Mouse (Mus musculus): ENCODE data around the gene Klrg1. TPM values are rescaled to one million over a fixed set of nuclear protein-coding genes. Genes with fewer than 3 reads are reported as not detected.

Gene Klrg1
- polyA plus RNA-seq, 1 experiment from 2014 or later: 0.15 TPM

DNA sequence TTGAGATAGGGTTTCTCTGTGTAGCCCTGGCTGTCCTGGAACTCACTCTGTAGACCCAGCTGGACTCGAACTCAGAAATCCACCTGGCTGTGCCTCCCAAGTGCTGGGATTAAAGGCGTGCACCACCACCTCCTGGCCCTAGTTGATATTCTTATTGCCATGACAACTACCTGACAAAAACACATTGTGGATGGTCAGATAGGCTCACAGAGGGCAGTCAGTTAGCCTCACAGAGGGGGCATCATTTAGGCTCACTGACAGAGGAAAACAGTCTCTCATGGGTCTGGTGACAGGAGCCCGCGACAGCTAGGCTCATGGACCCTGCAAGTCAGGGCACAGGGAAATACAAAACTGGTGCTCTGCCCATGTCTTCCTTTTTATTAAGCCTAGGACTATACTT, 1.6 kb upstream of the Klrg1 start:
- 80% methylated on average over 4 of the region's 4 CpGs for WGBS
- Histone ChIP-seq H3K36me3 (ENCODE audit: control insufficient read depth, insufficient read depth, low read length) (no peaks in the 10 kb centered on the region), H3K4me2 (replicated peaks; ENCODE audit: low read depth) (no peak overlapping the region), H3K9me3 (ENCODE audit: control insufficient read depth, low read length) (no peaks in the 10 kb centered on the region), H3K4me1 (replicated peaks; ENCODE audit: control insufficient read depth, insufficient read depth) (no peaks in the 10 kb centered on the region), H3K4me3 (ENCODE audit: low read depth, low read length) (no peak overlapping the region), H3K9ac (ENCODE audit: low read length) (no peak overlapping the region), H3K27ac (replicated peaks) (no peak overlapping the region), H3K27me3 (ENCODE audit: control insufficient read depth, insufficient read depth, low read length) (no peaks in the 10 kb centered on the region)
- DNase-seq (ENCODE audit: low spot score) (no peak), ATAC-seq (ENCODE audit: low FRiP score, low TSS enrichment) (no peak)
- no peak for TF ChIP-seq CTCF (IDR thresholded peaks at IDR 0.05; ENCODE audit: low read depth)
- no peak for TF ChIP-seq EP300 (optimal IDR thresholded peaks at IDR 0.05)

DNA sequence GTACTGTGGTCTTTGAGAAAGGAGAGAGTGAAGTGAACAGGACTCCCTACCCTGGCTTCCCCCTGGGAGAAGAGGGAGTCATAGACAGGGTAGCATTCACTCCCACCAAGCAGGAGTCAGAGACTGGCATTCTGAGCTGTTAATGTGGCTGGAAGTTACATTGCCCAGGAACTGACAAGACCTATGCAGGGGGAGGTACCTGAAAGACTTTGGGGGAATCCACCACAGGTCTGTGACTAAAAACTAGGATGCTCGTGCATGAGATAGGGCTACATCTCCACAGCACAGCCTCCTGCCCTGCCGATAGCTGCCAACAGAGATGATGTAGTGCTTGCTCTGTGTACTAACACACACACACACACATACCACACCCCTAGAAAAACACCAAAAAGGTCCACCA, 747 bp upstream of the Klrg1 start:
- Histone ChIP-seq H3K9me3 (ENCODE audit: control insufficient read depth, low read length) (no peaks in the 10 kb centered on the region), H3K36me3 (ENCODE audit: control insufficient read depth, insufficient read depth, low read length) (no peaks in the 10 kb centered on the region), H3K4me2 (replicated peaks; ENCODE audit: low read depth) (no peak overlapping the region), H3K27me3 (ENCODE audit: control insufficient read depth, insufficient read depth, low read length) (no peaks in the 10 kb centered on the region), H3K4me3 (ENCODE audit: low read depth, low read length) (no peak overlapping the region), H3K9ac (ENCODE audit: low read length) (no peak overlapping the region), H3K27ac (replicated peaks) (no peak overlapping the region), H3K4me1 (replicated peaks; ENCODE audit: control insufficient read depth, insufficient read depth) (no peaks in the 10 kb centered on the region)
- no peak for DNase-seq (ENCODE audit: low spot score)
- ATAC-seq (ENCODE audit: low FRiP score, low TSS enrichment): no peak
- WGBS: 75% methylated on average over 2 of the region's 2 CpGs
- no peak for TF ChIP-seq EP300 (optimal IDR thresholded peaks at IDR 0.05)
- TF ChIP-seq CTCF (IDR thresholded peaks at IDR 0.05; ENCODE audit: low read depth): no peak

DNA sequence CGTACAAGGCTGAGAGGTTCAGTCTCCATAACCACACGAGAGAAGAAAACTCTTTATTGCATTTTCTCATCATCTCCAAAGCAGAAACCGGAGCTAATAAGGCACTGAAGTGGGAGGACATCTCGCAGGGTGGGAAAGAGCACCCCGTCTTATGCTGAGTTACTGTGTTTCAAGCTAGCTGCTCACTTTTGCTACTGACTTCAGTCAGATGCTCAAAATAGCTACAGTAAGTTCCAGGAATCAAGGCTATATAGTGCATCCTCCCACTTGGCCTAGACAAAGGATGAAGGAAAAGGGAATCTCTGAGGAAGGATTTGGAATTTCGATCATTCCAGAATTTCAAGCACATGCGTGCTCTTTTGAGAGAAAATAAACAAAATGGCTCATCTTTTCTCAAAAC, 6.1 kb downstream of the Klrg1 start:
- no peak for TF ChIP-seq EP300 (optimal IDR thresholded peaks at IDR 0.05)
- no peak for TF ChIP-seq CTCF (IDR thresholded peaks at IDR 0.05; ENCODE audit: low read depth)
- Histone ChIP-seq H3K27me3 (ENCODE audit: control insufficient read depth, insufficient read depth, low read length) (no peaks in the 10 kb centered on the region), H3K4me3 (ENCODE audit: low read depth, low read length) (no peak overlapping the region), H3K4me1 (replicated peaks; ENCODE audit: control insufficient read depth, insufficient read depth) (no peaks in the 10 kb centered on the region), H3K9ac (ENCODE audit: low read length) (no peak overlapping the region), H3K4me2 (replicated peaks; ENCODE audit: low read depth) (no peak overlapping the region), H3K36me3 (ENCODE audit: control insufficient read depth, insufficient read depth, low read length) (no peaks in the 10 kb centered on the region), H3K9me3 (ENCODE audit: control insufficient read depth, low read length) (no peaks in the 10 kb centered on the region), H3K27ac (replicated peaks) (no peak overlapping the region)
- WGBS: 76% methylated on average over 7 of the region's 7 CpGs
- DNase-seq (ENCODE audit: low spot score): no peak
- no peak for ATAC-seq (ENCODE audit: low FRiP score, low TSS enrichment)

DNA sequence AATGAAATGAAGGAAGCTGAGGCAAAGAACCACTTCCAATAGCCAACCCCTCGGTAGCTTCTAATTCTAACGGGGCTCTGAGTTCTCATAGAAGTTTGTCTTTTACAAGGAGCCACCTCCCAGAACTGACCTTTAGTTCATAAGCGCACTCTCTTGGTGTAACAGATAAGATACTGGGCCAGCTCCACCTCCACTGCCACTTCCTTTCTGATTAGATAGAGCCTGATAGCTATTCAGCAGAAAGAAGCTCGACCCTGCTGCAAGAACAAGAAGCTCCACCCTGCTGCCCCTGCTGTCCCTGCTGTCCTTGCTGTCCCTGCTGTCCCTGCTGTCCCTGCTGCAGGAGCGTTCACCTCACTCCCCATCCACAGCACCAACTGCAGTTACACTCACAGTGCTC, 8.1 kb downstream of the Klrg1 start:
- no peaks in the 10 kb centered on the region for H3K36me3 ChIP-seq (ENCODE audit: control insufficient read depth, insufficient read depth, low read length)
- no peak overlapping the region for H3K27ac ChIP-seq (replicated peaks)
- no peak overlapping the region for H3K4me2 ChIP-seq (replicated peaks; ENCODE audit: low read depth)
- ATAC-seq (ENCODE audit: low FRiP score, low TSS enrichment) (no peak), DNase-seq (ENCODE audit: low spot score) (no peak)
- TF ChIP-seq CTCF (IDR thresholded peaks at IDR 0.05; ENCODE audit: low read depth) (no peak), EP300 (optimal IDR thresholded peaks at IDR 0.05) (no peak)
- no peak overlapping the region for H3K4me3 ChIP-seq (ENCODE audit: low read depth, low read length)
- WGBS: 45% methylated on average over 5 of the region's 5 CpGs
- H3K9me3 ChIP-seq (ENCODE audit: control insufficient read depth, low read length): no peaks in the 10 kb centered on the region
- no peaks in the 10 kb centered on the region for H3K4me1 ChIP-seq (replicated peaks; ENCODE audit: control insufficient read depth, insufficient read depth)
- no peak overlapping the region for H3K9ac ChIP-seq (ENCODE audit: low read length)
- H3K27me3 ChIP-seq (ENCODE audit: control insufficient read depth, insufficient read depth, low read length): no peaks in the 10 kb centered on the region

DNA sequence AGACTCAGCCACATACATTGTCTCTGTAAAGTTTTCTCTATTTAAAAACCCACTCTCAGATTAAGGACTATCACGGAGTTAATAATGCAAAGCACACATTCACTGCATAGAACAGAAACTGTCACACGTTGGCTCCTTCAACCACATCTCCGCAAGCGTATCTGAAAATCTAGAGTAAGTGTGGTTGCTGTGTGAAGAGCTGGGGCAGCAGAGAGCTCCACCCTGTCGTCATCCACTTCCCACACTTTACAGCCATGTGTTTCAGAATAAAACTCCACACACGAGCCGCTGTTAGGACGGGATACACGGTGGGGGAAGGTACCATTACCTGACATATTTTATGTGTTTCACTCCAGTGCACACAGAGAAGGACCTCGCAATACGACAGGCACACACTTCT, 12.5 kb downstream of the Klrg1 start:
- H3K36me3 ChIP-seq (ENCODE audit: control insufficient read depth, insufficient read depth, low read length): no peaks in the 10 kb centered on the region
- WGBS: 77% methylated on average over 11 of the region's 11 CpGs
- no peaks in the 10 kb centered on the region for H3K27me3 ChIP-seq (ENCODE audit: control insufficient read depth, insufficient read depth, low read length)
- no peaks in the 10 kb centered on the region for H3K9me3 ChIP-seq (ENCODE audit: control insufficient read depth, low read length)
- H3K4me2 ChIP-seq (replicated peaks; ENCODE audit: low read depth): no peak overlapping the region
- H3K4me3 ChIP-seq (ENCODE audit: low read depth, low read length): no peak overlapping the region
- no peak overlapping the region for H3K9ac ChIP-seq (ENCODE audit: low read length)
- no peak overlapping the region for H3K27ac ChIP-seq (replicated peaks)
- ATAC-seq (ENCODE audit: low FRiP score, low TSS enrichment): no peak
- TF ChIP-seq EP300 (optimal IDR thresholded peaks at IDR 0.05): no peak
- no peak for TF ChIP-seq CTCF (IDR thresholded peaks at IDR 0.05; ENCODE audit: low read depth)
- peak; percentile 9 for DNase-seq (ENCODE audit: low spot score)
- H3K4me1 ChIP-seq (replicated peaks; ENCODE audit: control insufficient read depth, insufficient read depth): no peaks in the 10 kb centered on the region

DNA sequence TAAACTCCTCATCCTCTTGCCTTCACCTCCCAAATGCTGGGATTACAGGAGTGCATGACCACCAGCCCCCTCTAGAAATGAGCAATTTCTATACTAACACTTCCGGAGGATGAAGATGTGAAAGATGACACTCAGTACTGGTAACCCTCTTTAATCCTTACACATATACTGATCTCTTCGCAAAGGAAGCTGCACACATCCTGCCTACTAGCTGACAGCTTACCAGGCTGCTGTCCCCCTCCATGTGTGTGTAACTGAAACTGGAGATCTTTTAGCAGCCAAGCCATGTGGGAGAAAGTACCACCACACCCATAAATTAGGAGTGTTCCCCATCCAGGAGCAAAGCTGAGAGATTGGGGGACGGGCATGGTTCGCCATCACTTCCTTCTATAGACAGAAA, 13.5 kb downstream of the Klrg1 start:
- H3K9me3 ChIP-seq (ENCODE audit: control insufficient read depth, low read length): no peaks in the 10 kb centered on the region
- H3K27ac ChIP-seq (replicated peaks): no peak overlapping the region
- H3K4me3 ChIP-seq (ENCODE audit: low read depth, low read length): no peak overlapping the region
- no peaks in the 10 kb centered on the region for H3K27me3 ChIP-seq (ENCODE audit: control insufficient read depth, insufficient read depth, low read length)
- H3K4me1 ChIP-seq (replicated peaks; ENCODE audit: control insufficient read depth, insufficient read depth): no peaks in the 10 kb centered on the region
- H3K9ac ChIP-seq (ENCODE audit: low read length): no peak overlapping the region
- TF ChIP-seq CTCF (IDR thresholded peaks at IDR 0.05; ENCODE audit: low read depth) (no peak), EP300 (optimal IDR thresholded peaks at IDR 0.05) (no peak)
- 82% methylated on average over 4 of the region's 4 CpGs for WGBS
- ATAC-seq (ENCODE audit: low FRiP score, low TSS enrichment) (no peak), DNase-seq (ENCODE audit: low spot score) (no peak)
- no peaks in the 10 kb centered on the region for H3K36me3 ChIP-seq (ENCODE audit: control insufficient read depth, insufficient read depth, low read length)
- no peak overlapping the region for H3K4me2 ChIP-seq (replicated peaks; ENCODE audit: low read depth)
